Mouse (Mus musculus) layer of hippocampus, adult 2 months (tissue): ENCODE measurements at regions not wholly inside any gene's neighbourhood (a gene's known extent, or its start where the extent isn't known, plus 50 kb on each side); places are given as distances from the start of the nearest gene placed in this dataset.

Source experiments
- DNase-seq, 2 experiments: peaks; one replicate each; pipeline ENCODE4 v3.0.0; 2022; ENCODE audit warnings: low spot score in 2 of 2
- H3K27ac ChIP-seq: fragments of 200-600 bp; 2 replicates; pipeline ENCODE4 v1.8.1; 2022
- H3K4me3 ChIP-seq: fragments of 200-600 bp; 2 replicates; pipeline ENCODE4 v1.8.1; 2022; ENCODE audit warnings: mild to moderate bottlenecking
- CTCF ChIP-seq: fragments of 200-600 bp; conservative IDR thresholded peaks from 2 replicates; pipeline ENCODE4 v1.8.1; 2022; ENCODE audit warnings: antibody characterized with exemption, mild to moderate bottlenecking, moderate library complexity

GRCm38 (mm10) chrX:109686502-109687130 is 490.1 kb downstream of the Gm6377 start:
- Histone ChIP-seq H3K4me3 (no peak overlapping the region), H3K27ac (no peak overlapping the region)
- no peak for TF ChIP-seq CTCF
- no peak for DNase-seq

- Histone ChIP-seq H3K4me3 (no peak overlapping the region), H3K27ac (no peak overlapping the region)
- DNase-seq = peak; percentile 18 to 34
- peak; percentile 75 for TF ChIP-seq CTCF
These were observed 538.5 kb downstream of the Gm6377 start for GRCm38 (mm10) chrX:109734961-109735537.

GRCm38 (mm10) chrX:109735967-109736366 is 539.4 kb downstream of the Gm6377 start:
- H3K27ac ChIP-seq = no peak overlapping the region
- H3K4me3 ChIP-seq = no peak overlapping the region
- DNase-seq = no peak
- no peak for TF ChIP-seq CTCF
